Mouse (Mus musculus) forebrain, embryonic 16.5 days (tissue): ENCODE measurements around the gene Ccni. TPM values are rescaled to one million over a fixed set of nuclear protein-coding genes. Genes with fewer than 3 reads are reported as not detected.

ENCODE experiments used
- ATAC-seq: fragments of 200-750 bp; cut with Nextera tagmentation; 2 replicates; pipeline ENCODE4 v1.8.0; 2017; ENCODE audit warnings: mild to moderate bottlenecking, moderate library complexity
- H3K27ac ChIP-seq: fragments of 300-500 bp; sonication (generic); 2 replicates; pipeline ENCODE4 v1.5.1; 2014; ENCODE audit warnings: low read length, control low read depth
- H3K27me3 ChIP-seq: fragments of 300-500 bp; sonication (generic); replicated peaks from 2 replicates; pipeline ENCODE4 v1.6.1; 2014; ENCODE audit warnings: low read length; ENCODE audit not compliant: control insufficient read depth, insufficient read depth
- H3K36me3 ChIP-seq: fragments of 300-500 bp; sonication (generic); 2 replicates; pipeline ENCODE4 v1.6.1; 2014; ENCODE audit not compliant: control insufficient read depth, insufficient read depth
- H3K4me1 ChIP-seq: fragments of 300-500 bp; sonication (generic); replicated peaks from 2 replicates; pipeline ENCODE4 v1.6.1; 2014; ENCODE audit warnings: low read length; ENCODE audit not compliant: control insufficient read depth, insufficient read depth
- H3K4me2 ChIP-seq: fragments of 300-500 bp; sonication (generic); 2 replicates; pipeline ENCODE4 v1.6.1; 2014; ENCODE audit warnings: mild to moderate bottlenecking, low read length, control low read depth
- H3K4me3 ChIP-seq: fragments of 300-500 bp; sonication (generic); replicated peaks from 2 replicates; pipeline ENCODE4 v1.5.1; 2014; ENCODE audit warnings: mild to moderate bottlenecking, low read length, control low read depth
- H3K9ac ChIP-seq: fragments of 300-500 bp; sonication (generic); replicated peaks from 2 replicates; pipeline ENCODE4 v1.6.1; 2014; ENCODE audit warnings: low read depth, low read length, control low read depth
- H3K9me3 ChIP-seq: fragments of 300-500 bp; sonication (generic); 2 replicates; pipeline ENCODE4 v1.6.1; 2016; ENCODE audit warnings: low read length; ENCODE audit not compliant: control insufficient read depth
- WGBS: fragments of 180-500 bp; shearing (Covaris S2); extraction: QIAGEN DNeasy Blood & Tissue Kit; methylation state at CpG from one replicate; pipeline ENCODE4 v1.1.7; 2014; 5-methylcytosine and 5-hydroxymethylcytosine counted together
- polyA plus RNA-seq: library from polyadenylated mRNA; unstranded; fragments of >200 nt; fragmentation: Nextera tagmentation; extraction: Ambion mirVana; gene quantifications from 2 replicates; pipeline ENCODE4 v1.2.1, GENCODE M21; 2015

The Ccni gene
- polyA plus RNA-seq, 1 experiment from 2014 or later: 187 TPM

GRCm38 (mm10) chr5:93149969-93150777, 56.1 kb downstream of the Ccni start:
- no peak overlapping the region for H3K4me2 ChIP-seq
- no peaks in the 10 kb centered on the region; the same call in 1 of the 2 replicates for H3K36me3 ChIP-seq
- 80% methylated on average over 12 of the region's 12 CpGs for WGBS
- H3K27me3 ChIP-seq: no peaks in the 10 kb centered on the region
- H3K4me1 ChIP-seq: peaks cover 4% of the 10 kb centered on the region; the same call in 1 of the 2 replicates
- H3K9ac ChIP-seq: no peak overlapping the region
- H3K27ac ChIP-seq: no peak overlapping the region
- H3K9me3 ChIP-seq: no peaks in the 10 kb centered on the region
- H3K4me3 ChIP-seq: no peak overlapping the region
- ATAC-seq: no peak

DNA sequence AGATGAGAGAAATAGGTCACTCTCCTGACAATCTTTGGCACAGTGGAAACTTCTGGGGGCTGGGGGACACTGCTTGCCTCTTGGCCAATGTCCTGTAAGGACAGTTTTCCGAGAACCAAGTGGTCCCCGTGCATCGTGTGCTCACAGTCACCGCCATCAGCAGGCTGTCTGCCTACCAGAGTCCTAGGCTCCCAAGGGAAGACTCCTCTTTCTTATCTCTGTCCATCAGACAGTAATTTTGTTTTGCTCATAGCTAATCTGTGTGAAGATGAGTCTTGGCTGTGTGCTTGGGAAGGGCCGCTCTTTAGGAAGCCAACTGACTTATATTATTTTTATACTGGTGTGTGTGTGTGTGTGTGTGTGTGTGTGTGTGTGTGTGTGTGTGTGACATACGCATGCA, 60.8 kb downstream of the Ccni start:
- Histone ChIP-seq H3K9ac (no peak overlapping the region), H3K4me2 (no peak overlapping the region), H3K27me3 (no peaks in the 10 kb centered on the region), H3K9me3 (no peaks in the 10 kb centered on the region), H3K27ac (no peak overlapping the region), H3K36me3 (peaks cover 5% of the 10 kb centered on the region; the same call in 1 of the 2 replicates), H3K4me1 (peaks cover 21% of the 10 kb centered on the region), H3K4me3 (no peak overlapping the region)
- ATAC-seq: no peak
- WGBS: 67% methylated on average over 6 of the region's 6 CpGs

- no peak overlapping the region for H3K9ac ChIP-seq
- peaks cover 21% of the 10 kb centered on the region for H3K4me1 ChIP-seq
- H3K9me3 ChIP-seq: no peaks in the 10 kb centered on the region
- no peak overlapping the region for H3K4me3 ChIP-seq
- WGBS: 8% methylated on average over 5 of the region's 5 CpGs
- H3K36me3 ChIP-seq: peaks cover 5% of the 10 kb centered on the region; the same call in 1 of the 2 replicates
- no peak overlapping the region for H3K27ac ChIP-seq
- H3K27me3 ChIP-seq: no peaks in the 10 kb centered on the region
- no peak for ATAC-seq
- no peak overlapping the region for H3K4me2 ChIP-seq
These were observed 61.4 kb downstream of the Ccni start for GRCm38 (mm10) chr5:93144874-93145273.

DNA sequence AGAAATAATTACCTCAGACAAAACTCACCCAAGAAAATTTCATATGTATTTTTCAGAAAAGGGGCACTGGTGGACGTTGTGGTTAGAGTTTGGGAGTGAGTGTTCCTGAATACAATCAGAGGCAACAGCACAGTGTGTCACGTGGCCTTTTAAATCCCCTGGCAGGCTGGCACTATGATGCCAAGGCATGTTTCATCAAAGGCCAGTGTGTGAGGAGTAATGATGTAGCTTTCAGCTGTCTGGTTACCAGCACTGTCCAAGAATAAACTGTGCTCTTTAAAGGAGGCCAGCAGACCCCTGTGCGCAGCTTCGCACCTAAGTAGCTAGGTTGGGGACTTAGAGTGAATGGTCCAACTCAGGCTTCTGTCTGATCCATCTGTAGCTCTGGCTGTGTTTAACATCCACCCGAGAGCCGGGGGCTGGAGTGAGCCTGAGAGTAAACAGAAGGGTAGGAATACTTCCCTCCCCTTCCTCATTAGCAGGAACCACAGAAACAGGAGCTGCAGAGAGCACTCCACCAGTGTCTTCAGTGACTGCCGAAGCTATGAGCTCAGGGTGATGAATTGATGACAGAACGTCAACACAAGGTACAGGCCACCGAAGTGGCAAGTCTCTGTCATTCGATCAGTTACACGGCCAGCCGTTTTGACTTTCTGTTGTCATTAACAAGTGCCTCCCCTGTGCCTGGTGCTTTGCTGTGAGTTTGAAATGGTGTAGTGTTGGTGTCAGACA, 62.8 kb downstream of the Ccni start:
- WGBS: 57% methylated on average over 12 of the region's 12 CpGs
- no peak overlapping the region for H3K27ac ChIP-seq

GRCm38 (mm10) chr5:93140747-93141146, 65.5 kb downstream of the Ccni start:
- H3K4me1 ChIP-seq: peaks cover 29% of the 10 kb centered on the region
- H3K27me3 ChIP-seq: no peaks in the 10 kb centered on the region
- no peak overlapping the region for H3K27ac ChIP-seq
- no peak overlapping the region for H3K4me3 ChIP-seq
- 68% methylated on average over 5 of the region's 5 CpGs for WGBS
- H3K36me3 ChIP-seq: peaks cover 8% of the 10 kb centered on the region; the same call in 1 of the 2 replicates
- H3K9me3 ChIP-seq: no peaks in the 10 kb centered on the region
- no peak overlapping the region for H3K9ac ChIP-seq
- no peak overlapping the region for H3K4me2 ChIP-seq
- ATAC-seq: 0 out of 2 replicates have a peak, but pooled peaks have one; percentile 11

More for the DNA sequence above, 62.8 kb downstream of the Ccni start:
- peaks cover 8% of the 10 kb centered on the region; the same call in 1 of the 2 replicates for H3K36me3 ChIP-seq
- no peak overlapping the region for H3K4me3 ChIP-seq
- H3K27me3 ChIP-seq: no peaks in the 10 kb centered on the region
- H3K4me1 ChIP-seq: peaks cover 21% of the 10 kb centered on the region
- H3K9ac ChIP-seq: no peak overlapping the region
- H3K9me3 ChIP-seq: no peaks in the 10 kb centered on the region
- peak; percentile 53 for ATAC-seq
- H3K4me2 ChIP-seq: no peak overlapping the region

DNA sequence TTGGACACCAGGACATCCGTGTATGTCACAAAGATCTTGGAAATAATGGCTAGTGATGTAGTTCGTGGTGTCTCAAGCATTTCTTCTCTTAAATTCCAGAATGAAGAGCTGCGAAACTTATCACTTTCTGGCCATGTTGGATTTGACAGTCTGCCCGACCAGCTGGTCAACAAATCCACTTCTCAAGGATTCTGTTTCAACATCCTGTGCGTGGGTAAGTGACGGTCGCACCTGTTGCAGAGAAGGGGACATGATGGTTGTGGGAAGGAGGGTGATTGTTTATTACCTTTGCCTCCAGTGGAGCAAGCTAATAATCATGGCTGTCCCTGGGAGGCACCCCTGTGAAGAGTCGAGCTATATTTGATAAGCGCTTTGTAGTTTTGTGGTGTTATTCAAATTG, 66.9 kb downstream of the Ccni start:
- ATAC-seq: no peak
- 93% methylated on average over 9 of the region's 9 CpGs for WGBS
- H3K9me3 ChIP-seq: no peaks in the 10 kb centered on the region

GRCm38 (mm10) chr5:93136956-93137586, 69.2 kb downstream of the Ccni start:
- H3K27ac ChIP-seq: no peak overlapping the region
- H3K4me3 ChIP-seq: no peak overlapping the region
- 60% methylated on average over 5 of the region's 5 CpGs for WGBS
- no peak overlapping the region for H3K4me2 ChIP-seq
- H3K36me3 ChIP-seq: peaks cover 8% of the 10 kb centered on the region; the same call in 1 of the 2 replicates
- no peaks in the 10 kb centered on the region for H3K27me3 ChIP-seq
- ATAC-seq: peak; percentile 39
- peaks cover 31% of the 10 kb centered on the region for H3K4me1 ChIP-seq
- no peaks in the 10 kb centered on the region for H3K9me3 ChIP-seq
- no peak overlapping the region for H3K9ac ChIP-seq

More for the DNA sequence above, 66.9 kb downstream of the Ccni start:
- Histone ChIP-seq H3K36me3 (peaks cover 8% of the 10 kb centered on the region; the same call in 1 of the 2 replicates), H3K27ac (no peak overlapping the region), H3K27me3 (no peaks in the 10 kb centered on the region), H3K9ac (no peak overlapping the region), H3K4me2 (no peak overlapping the region), H3K4me3 (no peak overlapping the region), H3K4me1 (peaks cover 19% of the 10 kb centered on the region)

DNA sequence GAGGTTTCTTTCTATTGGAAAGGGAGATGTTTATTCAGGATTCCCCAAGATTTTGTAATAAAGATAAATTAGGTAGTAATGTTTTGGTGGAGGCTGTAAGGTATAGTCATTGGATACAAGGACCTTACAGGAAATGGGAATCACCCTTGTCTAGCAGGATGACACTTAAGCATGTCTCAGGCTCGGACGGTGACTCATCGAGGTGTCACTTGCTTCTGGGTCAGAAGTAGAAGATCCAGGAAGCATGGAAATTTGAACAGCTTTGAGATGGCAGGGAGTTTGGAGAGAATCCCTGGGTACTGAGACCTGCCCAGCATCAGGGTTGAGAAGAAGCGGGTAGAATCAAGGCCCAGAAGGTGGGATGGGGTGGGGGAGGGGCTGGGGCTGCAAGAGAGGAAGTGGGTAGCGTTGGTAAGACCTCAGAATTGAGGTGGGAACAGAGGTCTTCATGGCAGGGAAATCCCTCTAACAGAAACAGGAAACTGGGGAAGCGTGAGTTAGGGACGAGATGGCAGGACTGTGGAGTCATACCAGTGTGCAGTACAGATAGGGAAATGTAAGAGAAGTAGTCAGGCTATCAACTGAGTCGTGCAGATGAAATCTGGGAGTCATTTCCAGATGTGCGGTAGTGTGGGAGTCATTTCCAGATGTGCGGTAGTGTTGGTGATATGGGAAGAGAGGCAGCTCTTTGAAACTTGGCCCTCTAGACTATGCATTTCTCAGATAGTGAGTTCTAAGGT, 70.8 kb downstream of the Ccni start:
- H3K4me3 ChIP-seq: no peak overlapping the region
- no peaks in the 10 kb centered on the region for H3K27me3 ChIP-seq
- no peak for ATAC-seq
- peaks cover 4% of the 10 kb centered on the region; the same call in 1 of the 2 replicates for H3K36me3 ChIP-seq
- H3K4me2 ChIP-seq: no peak overlapping the region
- WGBS: 94% methylated on average over 10 of the region's 10 CpGs
- H3K4me1 ChIP-seq: peaks cover 38% of the 10 kb centered on the region
- H3K27ac ChIP-seq: no peak overlapping the region
- H3K9ac ChIP-seq: no peak overlapping the region
- no peaks in the 10 kb centered on the region for H3K9me3 ChIP-seq
